Mouse (Mus musculus) heart, postnatal 14 days (tissue): Measurements from ENCODE around the gene Gm35315. TPM values are rescaled to one million over a fixed set of nuclear protein-coding genes. Genes with fewer than 3 reads are reported as not detected.
A peak's percentile ranks its signal among the peaks of the same experiment; 100 is the strongest.
"Not testable (repeated sequence)": the region's sequence is repeated elsewhere in the genome, so short reads cannot be mapped to it uniquely, and the experiment has no call there.

Experiments
- DNase-seq, 2 experiments: peaks; one replicate each; pipeline ENCODE4 v3.0.0; 2021 to 2022
- intact Hi-C: fragments of 180-260 bp; cut with DNase I; formaldehyde crosslinking; loops from one replicate; pipeline ENCODE4 v1.15.1; 2025
- long read RNA-seq, 2 experiments: library from polyadenylated mRNA; stranded (forward); transcript quantifications; one replicate each; pipeline ENCODE4 v2.0.0; 2021
- total RNA-seq, 2 experiments: library from RNA; stranded (reverse); gene quantifications; 2 replicates each; pipeline ENCODE4 v1.2.3; 2021

The Gm35315 gene
- total RNA-seq = under 1 TPM in 1 of 2 experiments, not detected in 1; 0.07 TPM
- long read RNA-seq, experiment 1 = 0 reads
- long read RNA-seq, experiment 2 = 0 reads

GRCm38 (mm10) chr5:110094030-110094846, at the start of gene Gm35315:
TSS of gene Gm35315 (minus strand) at chr5:110094420.
- intact Hi-C loops = loop anchor here (5.0 kb wide), 1 partner anchor 37 kb away; no protein-coding TSS in a partner anchor
- DNase-seq = peak; percentile 75 to 82

- no peak for DNase-seq
- intact Hi-C loops = no loop called here
Measured at GRCm38 (mm10) chr5:110143007-110143406, 48.8 kb upstream of the Gm35315 start.

- intact Hi-C loops = no loop called here
- DNase-seq = no peak
Measured at GRCm38 (mm10) chr5:110142309-110142708, 48.1 kb upstream of the Gm35315 start.

- intact Hi-C loops = no loop called here
- DNase-seq = no peak
Measured at GRCm38 (mm10) chr5:110140424-110140823, 46.2 kb upstream of the Gm35315 start.

- intact Hi-C loops = no loop called here
- no peak for DNase-seq
Measured at GRCm38 (mm10) chr5:110139325-110139724, 45.1 kb upstream of the Gm35315 start.

- intact Hi-C loops = no loop called here
- DNase-seq = no peak
Measured at GRCm38 (mm10) chr5:110137816-110138215, 43.6 kb upstream of the Gm35315 start.

GRCm38 (mm10) chr5:110136087-110136464, 41.9 kb upstream of the Gm35315 start:
- DNase-seq = no peak
- intact Hi-C loops = no loop called here

- DNase-seq = peak; percentile 98 to 99
- intact Hi-C loops = loop anchor here (2.0 kb wide), 1 partner anchor 25 kb away; the partner anchor contains the start of gene Zfp605
Measured at GRCm38 (mm10) chr5:110135293-110136086, 41.3 kb upstream of the Gm35315 start, which contains the start of gene Chfr. TSS of gene Chfr (plus strand) at chr5:110135842.

GRCm38 (mm10) chr5:110122380-110122779, 28.2 kb upstream of the Gm35315 start:
- DNase-seq, intact Hi-C loops: not testable (repeated sequence)

- intact Hi-C loops = loop anchor here (2.0 kb wide), 1 partner anchor 25 kb away; the partner anchor contains the start of gene Chfr
- peak; percentile 87 to 88 for DNase-seq
Measured at GRCm38 (mm10) chr5:110109991-110110441, 15.8 kb upstream of the Gm35315 start, which contains the start of gene Zfp605. TSS of gene Zfp605 (plus strand) at chr5:110110092.

GRCm38 (mm10) chr5:110108305-110108628, 14.0 kb upstream of the Gm35315 start:
- intact Hi-C loops = no loop called here
- DNase-seq = no peak

- intact Hi-C loops = no loop called here
Measured at GRCm38 (mm10) chr5:110107581-110108304, 13.5 kb upstream of the Gm35315 start, which contains the start of gene Gtpbp6. TSS of gene Gtpbp6 (minus strand) at chr5:110108197.

GRCm38 (mm10) chr5:110106901-110107564, 12.8 kb upstream of the Gm35315 start:
- no peak for DNase-seq
- intact Hi-C loops = no loop called here

More at GRCm38 (mm10) chr5:110107581-110108304, 13.5 kb upstream of the Gm35315 start, which contains the start of gene Gtpbp6:
- DNase-seq = peak; percentile 95

- DNase-seq = no peak
- intact Hi-C loops = no loop called here
Measured at GRCm38 (mm10) chr5:110106140-110106871, 12.1 kb upstream of the Gm35315 start.

GRCm38 (mm10) chr5:110104616-110105380, 10.6 kb upstream of the Gm35315 start:
- intact Hi-C loops = no loop called here
- no peak for DNase-seq

- intact Hi-C loops = no loop called here
- no peak for DNase-seq
Measured at GRCm38 (mm10) chr5:110103901-110104615, 9.8 kb upstream of the Gm35315 start.

GRCm38 (mm10) chr5:110102853-110103625, 8.8 kb upstream of the Gm35315 start:
- DNase-seq = no peak
- intact Hi-C loops = no loop called here
